Mouse (Mus musculus): ENCODE results near the gene Elf1. TPM values are rescaled to one million over a fixed set of nuclear protein-coding genes. Genes with fewer than 3 reads are reported as not detected.
"Not testable (repeated sequence)": the region's sequence is repeated elsewhere in the genome, so short reads cannot be mapped to it uniquely, and the experiment has no call there.

Gene Elf1
- total and polyA plus RNA-seq, 2 experiments, result 6.4 to 13.8 TPM

GRCm38 (mm10) chr14:79521471-79522117, 40.6 kb downstream of the Elf1 start:
- peaks cover 42% of the 10 kb centered on the region for H3K79me2 ChIP-seq (ENCODE audit: control insufficient read depth, insufficient read depth, low read length)
- peak overlapping the region; percentile 70 for H3K27ac ChIP-seq (replicated peaks; ENCODE audit: insufficient read depth, low read depth, low read length)
- no peak overlapping the region for H3K4me3 ChIP-seq (ENCODE audit: insufficient read depth, low read depth, low read length)
- 69% methylated on average over 6 of the region's 6 CpGs for WGBS
- DNase-seq (ENCODE audit: extremely low read depth, low read depth, low spot score), result no peak
- TF ChIP-seq CTCF (IDR thresholded peaks at IDR 0.05; ENCODE audit: low read depth, low read length) (no peak), POLR2A (IDR thresholded peaks at IDR 0.05; ENCODE audit: extremely low read depth, insufficient read depth, low read length) (no peak)
- no peak overlapping the region for H3K9ac ChIP-seq (ENCODE audit: low read depth, low read length)
- H3K27me3 ChIP-seq (ENCODE audit: control insufficient read depth, insufficient read depth, low read length), result no peaks in the 10 kb centered on the region
- no peaks in the 10 kb centered on the region; the same call in 1 of the 2 replicates for H3K36me3 ChIP-seq (ENCODE audit: control insufficient read depth, insufficient read depth, low read length)
- H3K4me1 ChIP-seq (ENCODE audit: control insufficient read depth, insufficient read depth, low read length), result peaks cover 13% of the 10 kb centered on the region

- 84% methylated on average over 9 of the region's 9 CpGs for WGBS
- Histone ChIP-seq H3K36me3 (ENCODE audit: control insufficient read depth, insufficient read depth, low read length) (no peaks in the 10 kb centered on the region; the same call in 1 of the 2 replicates), H3K27ac (replicated peaks; ENCODE audit: insufficient read depth, low read depth, low read length) (0 out of 2 replicates have a peak overlapping the region, but pooled peaks have one; percentile 9), H3K4me1 (ENCODE audit: control insufficient read depth, insufficient read depth, low read length) (peaks cover 8% of the 10 kb centered on the region), H3K4me3 (ENCODE audit: insufficient read depth, low read depth, low read length) (no peak overlapping the region), H3K79me2 (ENCODE audit: control insufficient read depth, insufficient read depth, low read length) (peaks cover 40% of the 10 kb centered on the region), H3K9ac (ENCODE audit: low read depth, low read length) (no peak overlapping the region), H3K27me3 (ENCODE audit: control insufficient read depth, insufficient read depth, low read length) (no peaks in the 10 kb centered on the region)
- no peak for TF ChIP-seq POLR2A (IDR thresholded peaks at IDR 0.05; ENCODE audit: extremely low read depth, insufficient read depth, low read length)
- no peak for TF ChIP-seq CTCF (IDR thresholded peaks at IDR 0.05; ENCODE audit: low read depth, low read length)
- DNase-seq (ENCODE audit: extremely low read depth, low read depth, low spot score), result no peak
Measured at GRCm38 (mm10) chr14:79522387-79522786, 41.4 kb downstream of the Elf1 start.

- not testable (repeated sequence) for H3K27me3 ChIP-seq (ENCODE audit: control insufficient read depth, insufficient read depth, low read length); H3K4me1 ChIP-seq (ENCODE audit: control insufficient read depth, insufficient read depth, low read length); H3K27ac ChIP-seq (replicated peaks; ENCODE audit: insufficient read depth, low read depth, low read length); H3K36me3 ChIP-seq (ENCODE audit: control insufficient read depth, insufficient read depth, low read length); H3K4me3 ChIP-seq (ENCODE audit: insufficient read depth, low read depth, low read length); DNase-seq (ENCODE audit: extremely low read depth, low read depth, low spot score); H3K9ac ChIP-seq (ENCODE audit: low read depth, low read length)
- H3K79me2 ChIP-seq (ENCODE audit: control insufficient read depth, insufficient read depth, low read length), result peaks cover 42% of the 10 kb centered on the region
- 97% methylated on average over 12 of the region's 12 CpGs for WGBS
Measured at GRCm38 (mm10) chr14:79526106-79526505, 45.1 kb downstream of the Elf1 start.

GRCm38 (mm10) chr14:79527704-79528103, 46.7 kb downstream of the Elf1 start:
- TF ChIP-seq CTCF (IDR thresholded peaks at IDR 0.05; ENCODE audit: low read depth, low read length) (no peak), POLR2A (IDR thresholded peaks at IDR 0.05; ENCODE audit: extremely low read depth, insufficient read depth, low read length) (no peak)
- H3K27ac ChIP-seq (replicated peaks; ENCODE audit: insufficient read depth, low read depth, low read length), result no peak overlapping the region
- WGBS, result 66% methylated on average over 6 of the region's 6 CpGs
- peaks cover 44% of the 10 kb centered on the region for H3K79me2 ChIP-seq (ENCODE audit: control insufficient read depth, insufficient read depth, low read length)
- H3K4me3 ChIP-seq (ENCODE audit: insufficient read depth, low read depth, low read length), result no peak overlapping the region
- no peaks in the 10 kb centered on the region for H3K4me1 ChIP-seq (ENCODE audit: control insufficient read depth, insufficient read depth, low read length)
- H3K27me3 ChIP-seq (ENCODE audit: control insufficient read depth, insufficient read depth, low read length), result no peaks in the 10 kb centered on the region
- no peak overlapping the region for H3K9ac ChIP-seq (ENCODE audit: low read depth, low read length)
- no peaks in the 10 kb centered on the region; the same call in 1 of the 2 replicates for H3K36me3 ChIP-seq (ENCODE audit: control insufficient read depth, insufficient read depth, low read length)
- no peak for DNase-seq (ENCODE audit: extremely low read depth, low read depth, low spot score)

GRCm38 (mm10) chr14:79529581-79530554, 48.9 kb downstream of the Elf1 start:
- Histone ChIP-seq H3K9ac (ENCODE audit: low read depth, low read length) (no peak overlapping the region), H3K4me3 (ENCODE audit: insufficient read depth, low read depth, low read length) (no peak overlapping the region), H3K27ac (replicated peaks; ENCODE audit: insufficient read depth, low read depth, low read length) (no peak overlapping the region), H3K27me3 (ENCODE audit: control insufficient read depth, insufficient read depth, low read length) (no peaks in the 10 kb centered on the region), H3K79me2 (ENCODE audit: control insufficient read depth, insufficient read depth, low read length) (peaks cover 36% of the 10 kb centered on the region; the same call in 1 of the 2 replicates), H3K4me1 (ENCODE audit: control insufficient read depth, insufficient read depth, low read length) (peaks cover 8% of the 10 kb centered on the region; the same call in 1 of the 2 replicates), H3K36me3 (ENCODE audit: control insufficient read depth, insufficient read depth, low read length) (no peaks in the 10 kb centered on the region)
- DNase-seq (ENCODE audit: extremely low read depth, low read depth, low spot score), result no peak
- TF ChIP-seq POLR2A (IDR thresholded peaks at IDR 0.05; ENCODE audit: extremely low read depth, insufficient read depth, low read length) (no peak), CTCF (IDR thresholded peaks at IDR 0.05; ENCODE audit: low read depth, low read length) (no peak)
- WGBS, result 87% methylated on average over 10 of the region's 10 CpGs
